Mouse (Mus musculus) intestine, postnatal 0 days (tissue): ENCODE measurements at regions not wholly inside any gene's neighbourhood (a gene's known extent, or its start where the extent isn't known, plus 50 kb on each side); places are given as distances from the start of the nearest gene placed in this dataset.

Experiments
- ATAC-seq: fragments of 200-750 bp; cut with Nextera tagmentation; 2 replicates; pipeline ENCODE4 v1.8.0; 2017; ENCODE audit warnings: mild to moderate bottlenecking, moderate TSS enrichment, moderate library complexity
- H3K27ac ChIP-seq: fragments of 300-500 bp; sonication (generic); 2 replicates; pipeline ENCODE4 v1.5.1; 2014; ENCODE audit warnings: mild to moderate bottlenecking, low read depth, low read length, moderate library complexity
- H3K27me3 ChIP-seq: fragments of 300-500 bp; sonication (generic); replicated peaks from 2 replicates; pipeline ENCODE4 v1.6.1; 2014; ENCODE audit warnings: low read length, mixed read lengths; ENCODE audit not compliant: control insufficient read depth, insufficient read depth
- H3K36me3 ChIP-seq: fragments of 300-500 bp; sonication (generic); 2 replicates; pipeline ENCODE4 v1.6.1; 2014; ENCODE audit warnings: mild to moderate bottlenecking, moderate library complexity; ENCODE audit not compliant: control insufficient read depth, insufficient read depth
- H3K4me1 ChIP-seq: fragments of 300-500 bp; sonication (generic); replicated peaks from 2 replicates; pipeline ENCODE4 v1.6.1; 2014; ENCODE audit warnings: antibody characterized with exemption, low read length, mixed read lengths; ENCODE audit not compliant: control insufficient read depth, insufficient read depth
- H3K4me2 ChIP-seq: fragments of 300-500 bp; sonication (generic); replicated peaks from 2 replicates; pipeline ENCODE4 v1.6.1; 2014; ENCODE audit warnings: low read depth, mild to moderate bottlenecking, moderate library complexity
- H3K4me3 ChIP-seq: fragments of 300-500 bp; sonication (generic); 2 replicates; pipeline ENCODE4 v1.5.1; 2014; ENCODE audit warnings: low read depth, low read length
- H3K9ac ChIP-seq: fragments of 300-500 bp; sonication (generic); 2 replicates; pipeline ENCODE4 v1.6.1; 2014; ENCODE audit warnings: mild to moderate bottlenecking, low read depth, low read length
- H3K9me3 ChIP-seq: fragments of 300-500 bp; sonication (generic); 2 replicates; pipeline ENCODE4 v1.6.1; 2016; ENCODE audit warnings: mixed run types; ENCODE audit not compliant: control insufficient read depth
- CTCF ChIP-seq: sonication (generic); IDR thresholded peaks from 2 replicates; pipeline ENCODE4 v1.5.1; 2016; ENCODE audit warnings: low read depth, mild to moderate bottlenecking, control low read depth, antibody characterized with exemption, moderate library complexity
- whole genome bisulfite sequencing: fragments of 180-500 bp; shearing (Covaris S2); extraction: QIAGEN DNeasy Blood & Tissue Kit; methylation state at CpG from one replicate; pipeline ENCODE4 v1.1.7; 2014; 5-methylcytosine and 5-hydroxymethylcytosine counted together

GRCm38 (mm10) chr17:45911201-45911731 lies 120.9 kb downstream of the Vegfa start:
- no peaks in the 10 kb centered on the region for H3K36me3 ChIP-seq
- no peaks in the 10 kb centered on the region for H3K9me3 ChIP-seq
- no peak overlapping the region for H3K4me3 ChIP-seq
- H3K4me1 ChIP-seq = no peaks in the 10 kb centered on the region
- no peaks in the 10 kb centered on the region for H3K27me3 ChIP-seq
- 88% methylated on average over 13 of the region's 13 CpGs for WGBS
- H3K9ac ChIP-seq = no peak overlapping the region
- ATAC-seq = no peak
- TF ChIP-seq CTCF = no peak
- H3K4me2 ChIP-seq = no peak overlapping the region
- no peak overlapping the region for H3K27ac ChIP-seq

- Histone ChIP-seq H3K9ac (no peak overlapping the region), H3K9me3 (no peaks in the 10 kb centered on the region), H3K4me1 (no peaks in the 10 kb centered on the region), H3K36me3 (no peaks in the 10 kb centered on the region), H3K4me2 (no peak overlapping the region), H3K27me3 (no peaks in the 10 kb centered on the region), H3K4me3 (no peak overlapping the region), H3K27ac (no peak overlapping the region)
- TF ChIP-seq CTCF = no peak
- WGBS = 74% methylated on average over 3 of the region's 3 CpGs
- no peak for ATAC-seq
These were observed 121.9 kb downstream of the Vegfa start for GRCm38 (mm10) chr17:45910245-45910644.

- 70% methylated on average over 11 of the region's 11 CpGs for WGBS
- no peak overlapping the region for H3K4me3 ChIP-seq
- no peak for ATAC-seq
- no peaks in the 10 kb centered on the region for H3K4me1 ChIP-seq
- H3K27ac ChIP-seq = no peak overlapping the region
- no peak for TF ChIP-seq CTCF
- no peaks in the 10 kb centered on the region for H3K27me3 ChIP-seq
- H3K36me3 ChIP-seq = no peaks in the 10 kb centered on the region
- no peak overlapping the region for H3K9ac ChIP-seq
- H3K9me3 ChIP-seq = no peaks in the 10 kb centered on the region
- no peak overlapping the region for H3K4me2 ChIP-seq
These were observed 124.6 kb downstream of the Vegfa start for GRCm38 (mm10) chr17:45907587-45907986.

- 71% methylated on average over 7 of the region's 7 CpGs for WGBS
- no peaks in the 10 kb centered on the region for H3K4me1 ChIP-seq
- no peak for TF ChIP-seq CTCF
- H3K4me3 ChIP-seq = no peak overlapping the region
- no peaks in the 10 kb centered on the region for H3K27me3 ChIP-seq
- no peaks in the 10 kb centered on the region for H3K36me3 ChIP-seq
- no peak overlapping the region for H3K4me2 ChIP-seq
- no peak overlapping the region for H3K27ac ChIP-seq
- no peak overlapping the region for H3K9ac ChIP-seq
- no peaks in the 10 kb centered on the region for H3K9me3 ChIP-seq
- no peak for ATAC-seq
These were observed 126.6 kb downstream of the Vegfa start for GRCm38 (mm10) chr17:45905596-45905995.

GRCm38 (mm10) chr17:45904251-45904650 lies 127.9 kb downstream of the Vegfa start:
- Histone ChIP-seq H3K27ac (no peak overlapping the region), H3K4me3 (no peak overlapping the region), H3K4me1 (no peaks in the 10 kb centered on the region), H3K4me2 (no peak overlapping the region), H3K9me3 (no peaks in the 10 kb centered on the region), H3K9ac (no peak overlapping the region), H3K36me3 (no peaks in the 10 kb centered on the region), H3K27me3 (no peaks in the 10 kb centered on the region)
- TF ChIP-seq CTCF = no peak
- 77% methylated on average over 4 of the region's 4 CpGs for WGBS
- ATAC-seq = no peak

GRCm38 (mm10) chr17:45903294-45903693 lies 128.9 kb downstream of the Vegfa start:
- Histone ChIP-seq H3K4me3 (no peak overlapping the region), H3K9me3 (no peaks in the 10 kb centered on the region), H3K36me3 (no peaks in the 10 kb centered on the region), H3K4me2 (no peak overlapping the region), H3K27ac (no peak overlapping the region), H3K4me1 (no peaks in the 10 kb centered on the region), H3K27me3 (no peaks in the 10 kb centered on the region), H3K9ac (no peak overlapping the region)
- WGBS = 89% methylated on average over 9 of the region's 9 CpGs
- no peak for TF ChIP-seq CTCF
- no peak for ATAC-seq

- no peaks in the 10 kb centered on the region for H3K4me1 ChIP-seq
- ATAC-seq = no peak
- no peak overlapping the region for H3K9ac ChIP-seq
- H3K4me2 ChIP-seq = no peak overlapping the region
- no peaks in the 10 kb centered on the region for H3K27me3 ChIP-seq
- H3K27ac ChIP-seq = no peak overlapping the region
- no peak overlapping the region for H3K4me3 ChIP-seq
- no peak for TF ChIP-seq CTCF
- WGBS = 88% methylated on average over 7 of the region's 7 CpGs
- H3K9me3 ChIP-seq = no peaks in the 10 kb centered on the region
- H3K36me3 ChIP-seq = no peaks in the 10 kb centered on the region
These were observed 129.5 kb downstream of the Vegfa start for GRCm38 (mm10) chr17:45902668-45903067.
